Mouse (Mus musculus) left cerebral cortex, adult 2 months (tissue): ENCODE results near the gene Hipk4. TPM values are rescaled to one million over a fixed set of nuclear protein-coding genes. Genes with fewer than 3 reads are reported as not detected.

Experiments used
- DNase-seq, 2 experiments: peaks; one replicate each; pipeline ENCODE4 v3.0.0; 2021 to 2022; ENCODE audit warnings: low spot score in 2 of 2, mixed read lengths in 1 of 2; ENCODE audit errors: extremely low spot score in 1 of 2
- H3K27ac ChIP-seq: fragments of 200-600 bp; 2 replicates; pipeline ENCODE4 v1.8.1; 2022
- H3K4me3 ChIP-seq: fragments of 200-600 bp; 2 replicates; pipeline ENCODE4 v1.8.1; 2022
- CTCF ChIP-seq: fragments of 200-600 bp; IDR thresholded peaks from 2 replicates; pipeline ENCODE4 v1.8.1; 2022; ENCODE audit warnings: antibody characterized with exemption, mild to moderate bottlenecking, moderate library complexity
- intact Hi-C: fragments of 180-260 bp; cut with DNase I; formaldehyde crosslinking; loops from one replicate; pipeline ENCODE4 v1.15.1; 2025
- long read RNA-seq, 2 experiments: library from polyadenylated mRNA; stranded (forward); transcript quantifications; one replicate each; pipeline ENCODE4 v2.0.0; 2021; ENCODE audit warnings: borderline mapping rate in 2 of 2
- total RNA-seq, 2 experiments: library from RNA; stranded (reverse); gene quantifications; 2 replicates each; pipeline ENCODE4 v1.2.3; 2021

Gene Hipk4
- total RNA-seq: under 1 TPM in 1 of 2 experiments, not detected in 1; 0.16 TPM
- long read RNA-seq, experiment 1: 0 reads
- long read RNA-seq, experiment 2: 0 reads

DNA sequence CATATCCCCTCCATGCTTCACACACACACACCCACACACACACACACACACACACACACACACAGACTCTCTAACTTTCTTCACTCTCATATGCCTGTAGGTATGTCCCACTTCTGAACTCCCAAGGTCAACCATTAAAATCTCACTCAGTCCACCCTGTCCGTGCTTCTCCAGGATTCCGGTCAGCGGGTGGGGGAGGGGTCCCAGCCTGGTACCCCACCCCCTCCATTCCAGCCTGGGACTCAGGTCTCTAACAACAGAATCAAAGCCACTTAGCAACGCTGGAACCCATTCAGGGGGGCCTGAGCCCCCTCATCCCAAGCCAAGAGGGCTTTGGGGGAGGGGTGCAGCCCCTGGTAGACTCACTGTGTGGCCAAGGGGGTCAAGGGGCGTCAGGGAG is at the start of gene Hipk4:
TSS of gene Hipk4 (plus strand) at position 301 of the 400 bp plus-strand sequence.
- Histone ChIP-seq H3K4me3 (no peak within 1 kb of the TSS), H3K27ac (no peak within 1 kb of the TSS)
- TF ChIP-seq CTCF: no peak
- intact Hi-C loops: no loop called here
- DNase-seq: no peak

DNA sequence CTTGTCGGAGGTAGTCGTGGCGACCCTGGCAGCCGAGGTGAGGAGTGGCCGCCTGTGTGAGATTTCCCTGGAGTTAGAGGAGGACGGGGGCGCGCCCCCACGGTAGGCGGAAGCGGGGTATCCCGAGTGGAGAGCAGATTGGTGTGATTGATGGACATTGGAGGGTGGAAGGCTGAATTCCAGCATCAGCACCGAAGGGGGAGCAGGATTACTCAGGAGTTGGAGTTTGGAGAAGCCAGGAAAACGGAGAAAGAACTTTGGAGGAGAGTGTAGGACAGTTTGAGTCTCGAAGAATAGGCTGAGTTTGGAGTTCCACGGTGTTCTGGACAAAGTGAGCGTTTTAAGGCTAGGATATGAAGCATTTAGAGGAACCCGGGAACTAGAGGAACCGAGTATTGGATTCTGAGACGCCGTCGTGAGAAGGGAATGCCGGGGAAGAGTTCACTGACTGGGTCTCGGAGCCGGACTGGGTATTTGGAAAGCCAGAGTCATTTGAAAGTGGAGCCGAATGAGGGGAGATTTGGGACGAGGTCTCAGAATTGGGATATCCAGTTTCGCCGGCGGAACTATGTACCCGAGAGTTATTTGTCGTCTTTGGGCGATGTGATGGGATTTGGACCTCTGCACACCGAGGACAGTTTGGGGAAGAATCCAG is 49.1 kb upstream of the Hipk4 start:
- DNase-seq: no peak
- TF ChIP-seq CTCF: no peak
- intact Hi-C loops: loop anchor here (1.0 kb wide), 2 partner anchors 16 to 27 kb away; partner anchors contain the start of genes Blvrb and Sptbn4
- Histone ChIP-seq H3K27ac (peak overlapping the region; percentile 78), H3K4me3 (peak overlapping the region; percentile 60)

DNA sequence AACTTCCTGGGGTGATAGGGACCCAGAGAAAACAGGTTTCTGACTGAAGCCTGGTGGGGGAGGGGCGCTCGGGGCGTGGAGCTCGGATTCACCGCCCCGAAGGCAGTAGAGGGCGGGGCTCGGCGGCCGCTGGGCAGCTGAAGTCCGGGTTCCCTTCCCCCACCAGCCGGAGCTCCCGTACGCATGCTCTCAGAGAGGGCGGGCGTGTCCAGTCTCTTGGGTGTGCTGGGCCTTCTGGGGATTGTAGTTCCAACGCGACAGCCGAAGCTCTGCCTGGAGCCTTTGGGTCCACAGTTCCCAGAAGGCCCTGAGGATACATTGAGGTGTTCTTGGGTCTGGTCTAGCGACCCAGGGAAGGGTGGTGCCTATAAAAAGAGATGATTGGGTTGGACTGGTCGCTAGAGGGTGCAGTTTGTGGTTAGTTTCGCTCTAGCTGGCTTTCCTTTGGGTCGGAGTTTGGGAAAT is 48.5 kb upstream of the Hipk4 start:
- intact Hi-C loops: no loop called here
- peak; percentile 59 for TF ChIP-seq CTCF
- H3K4me3 ChIP-seq: peak overlapping the region; percentile 60
- DNase-seq: peak; percentile 95 to 97
- peak overlapping the region; percentile 78 for H3K27ac ChIP-seq

GRCm38 (mm10) chr7:27475596-27475995 is 47.5 kb upstream of the Hipk4 start:
- H3K27ac ChIP-seq: no peak overlapping the region
- DNase-seq: no peak
- TF ChIP-seq CTCF: no peak
- no peak overlapping the region for H3K4me3 ChIP-seq
- intact Hi-C loops: loop anchor here (5.0 kb wide), 1 partner anchor 52 kb away; no protein-coding TSS in a partner anchor

DNA sequence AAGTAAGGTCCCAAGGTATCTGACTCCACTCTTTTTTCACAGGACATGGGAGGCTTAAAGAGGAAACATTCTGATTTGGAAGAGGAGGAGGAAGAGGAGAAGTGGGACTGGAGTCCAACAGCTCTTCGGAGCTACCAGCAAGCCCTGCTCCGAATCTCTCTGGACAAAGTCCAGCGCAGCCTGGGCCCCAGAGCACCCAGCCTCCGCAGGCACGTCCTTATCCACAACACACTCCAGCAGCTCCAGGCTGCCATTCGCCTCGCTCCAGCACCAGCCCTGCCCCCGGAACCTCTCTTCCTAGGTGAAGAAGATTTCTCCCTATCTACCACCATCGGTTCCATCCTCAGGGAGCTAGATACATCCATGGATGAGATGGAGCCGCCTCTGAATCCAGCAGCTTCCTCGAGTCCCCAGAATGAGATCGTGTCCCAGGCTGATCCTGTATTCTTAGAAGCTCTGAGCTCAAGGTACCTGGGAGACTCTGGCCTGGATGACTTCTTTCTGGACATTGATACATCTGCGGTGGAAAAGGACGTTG is 46.9 kb upstream of the Hipk4 start:
- intact Hi-C loops: loop anchor here (5.0 kb wide), 1 partner anchor 51 kb away; no protein-coding TSS in a partner anchor
- no peak overlapping the region for H3K4me3 ChIP-seq
- no peak for DNase-seq
- no peak for TF ChIP-seq CTCF
- no peak overlapping the region for H3K27ac ChIP-seq

DNA sequence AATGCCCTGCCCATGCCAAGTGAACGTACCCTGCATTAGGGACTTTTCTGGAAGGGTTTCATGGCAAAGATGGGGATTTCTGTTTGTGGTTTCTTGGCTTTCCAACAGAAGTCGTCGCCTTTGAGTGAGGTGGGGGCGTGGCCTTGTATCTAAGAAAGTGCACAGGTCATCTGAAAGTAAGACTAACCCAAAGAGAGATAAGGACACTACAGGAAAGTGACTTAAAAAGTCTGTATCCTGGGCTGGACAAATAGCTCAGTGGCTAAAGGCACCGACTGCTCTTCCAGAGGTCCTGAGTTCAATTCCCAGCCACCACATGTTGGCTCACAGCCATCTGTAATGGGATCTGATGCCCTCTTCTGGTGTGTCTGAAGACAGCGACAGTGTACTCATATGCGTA is 44.5 kb upstream of the Hipk4 start:
- intact Hi-C loops: loop anchor here (5.0 kb wide), 1 partner anchor 49 kb away; no protein-coding TSS in a partner anchor
- H3K4me3 ChIP-seq: no peak overlapping the region
- no peak overlapping the region for H3K27ac ChIP-seq
- no peak for TF ChIP-seq CTCF
- no peak for DNase-seq

- H3K27ac ChIP-seq: no peak overlapping the region
- TF ChIP-seq CTCF: no peak
- DNase-seq: no peak
- no peak overlapping the region for H3K4me3 ChIP-seq
- intact Hi-C loops: loop anchor here (5.0 to 10.0 kb wide), 2 partner anchors 48 to 205 kb away; partner anchors contain the start of gene Zfp607b
Measured at GRCm38 (mm10) chr7:27479750-27480149, 43.3 kb upstream of the Hipk4 start.

DNA sequence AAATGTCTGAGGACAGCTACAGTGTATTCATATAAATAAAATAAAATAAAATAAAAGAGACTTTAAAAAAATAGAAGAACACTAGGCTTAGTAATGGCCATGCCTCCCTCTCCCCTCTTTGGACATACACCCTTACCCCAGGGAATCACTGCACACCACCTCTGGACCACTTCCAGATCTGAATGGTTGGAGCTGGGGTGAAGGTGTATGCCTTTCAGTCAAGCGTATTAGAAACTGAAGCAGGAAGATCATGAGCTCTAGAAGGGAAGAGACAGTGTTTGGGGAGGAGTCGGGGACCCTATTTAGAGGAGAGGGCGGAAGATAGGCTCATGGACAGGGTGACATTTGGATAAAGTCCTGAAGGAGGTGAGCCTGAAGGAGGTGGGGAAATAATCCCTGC is 42.6 kb upstream of the Hipk4 start:
- no peak for TF ChIP-seq CTCF
- intact Hi-C loops: loop anchor here (10.0 kb wide), 1 partner anchor 204 kb away; the partner anchor contains the start of gene Zfp607b
- no peak for DNase-seq
- peak overlapping the region; percentile 75; the same call in 1 of the 2 replicates for H3K27ac ChIP-seq
- no peak overlapping the region for H3K4me3 ChIP-seq

DNA sequence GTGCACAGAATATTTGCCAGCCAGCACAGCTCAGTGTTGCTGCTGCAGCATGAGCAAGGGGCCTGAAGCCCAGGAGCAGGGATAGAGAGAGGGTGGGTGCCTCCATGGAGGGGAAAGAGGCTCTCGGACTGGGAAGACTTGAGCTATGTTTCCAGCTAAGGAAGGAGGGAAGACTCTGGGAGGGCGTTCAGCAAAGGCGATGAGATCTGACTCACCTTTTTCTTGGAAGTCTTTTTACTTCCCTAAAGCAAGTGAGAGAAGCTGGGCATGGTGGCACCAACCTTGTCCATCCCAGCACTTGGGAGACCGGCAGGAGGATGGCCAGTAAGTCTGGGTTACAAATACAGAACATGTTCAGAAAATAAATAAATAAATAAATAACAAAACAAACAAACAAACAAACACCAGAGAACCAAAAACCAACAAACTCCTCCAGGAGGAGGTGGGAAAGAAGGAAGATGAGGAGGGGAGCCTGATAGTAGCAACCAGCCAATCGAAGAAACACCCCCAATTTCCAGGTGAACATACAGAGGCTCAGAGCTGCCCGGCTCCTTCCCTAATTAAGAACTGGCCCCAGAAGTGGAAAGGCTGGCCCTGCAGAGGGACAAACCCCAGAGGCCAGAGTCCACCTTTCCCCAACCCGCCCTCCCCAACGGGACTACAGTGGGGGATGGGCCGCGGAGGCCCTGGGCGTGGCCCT is 42.0 kb upstream of the Hipk4 start:
- Histone ChIP-seq H3K4me3 (peak overlapping the region; percentile 48), H3K27ac (peak overlapping the region; percentile 75)
- no peak for DNase-seq
- intact Hi-C loops: loop anchor here (10.0 kb wide), 1 partner anchor 204 kb away; the partner anchor contains the start of gene Zfp607b
- TF ChIP-seq CTCF: no peak

DNA sequence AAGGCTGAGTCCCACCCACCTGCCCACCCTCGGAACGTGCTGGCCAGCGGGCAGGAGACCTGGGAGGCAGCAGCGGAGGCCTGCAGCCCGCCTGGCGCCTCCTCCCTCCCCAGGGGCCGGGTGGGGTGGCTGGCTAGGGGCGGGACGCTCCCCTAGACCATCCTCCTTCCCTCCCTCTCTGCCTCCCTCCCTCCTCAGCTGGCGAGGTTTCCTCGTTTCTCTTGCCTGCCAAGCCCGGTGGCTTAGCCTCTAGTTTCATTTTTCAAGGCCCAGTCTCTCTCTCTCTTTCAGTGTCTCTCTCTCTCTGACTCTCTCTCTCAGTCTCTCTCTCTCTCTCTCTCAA is 41.5 kb upstream of the Hipk4 start:
- no peak for TF ChIP-seq CTCF
- DNase-seq: peak; percentile 70 to 74
- Histone ChIP-seq H3K27ac (peak overlapping the region; percentile 75), H3K4me3 (peak overlapping the region; percentile 48)
- intact Hi-C loops: loop anchor here (10.0 kb wide), 1 partner anchor 203 kb away; the partner anchor contains the start of gene Zfp607b

GRCm38 (mm10) chr7:27483860-27484259 is 39.2 kb upstream of the Hipk4 start:
- no peak for TF ChIP-seq CTCF
- intact Hi-C loops: loop anchor here (10.0 kb wide), 1 partner anchor 201 kb away; the partner anchor contains the start of gene Zfp607b

More at GRCm38 (mm10) chr7:27483860-27484259, 39.2 kb upstream of the Hipk4 start:
- no peak for DNase-seq
- H3K4me3 ChIP-seq: no peak overlapping the region
- no peak overlapping the region for H3K27ac ChIP-seq
